Mouse (Mus musculus) layer of hippocampus, postnatal 36 days (tissue): ENCODE measurements around the gene Tent4a. TPM values are rescaled to one million over a fixed set of nuclear protein-coding genes. Genes with fewer than 3 reads are reported as not detected.
"Not testable (repeated sequence)": the region's sequence is repeated elsewhere in the genome, so short reads cannot be mapped to it uniquely, and the experiment has no call there.

Experiments used
- DNase-seq, 2 experiments: peaks; one replicate each; pipeline ENCODE4 v3.0.0; 2022
- total RNA-seq, 2 experiments: library from RNA; stranded (reverse); gene quantifications; 2 replicates each; pipeline ENCODE4 v1.2.3; 2021

The Tent4a gene
- 10 to 100 TPM; 47.0 to 49.1 TPM for total RNA-seq

GRCm38 (mm10) chr13:69534334-69534653, at the start of gene Tent4a:
Gene Tent4a (minus strand): TSS chr13:69534617.
- no peak for DNase-seq

GRCm38 (mm10) chr13:69583591-69583990, 49.2 kb upstream of the Tent4a start:
- DNase-seq, result no peak

- DNase-seq, result no peak
These were observed 48.0 kb upstream of the Tent4a start for GRCm38 (mm10) chr13:69582411-69582810.

GRCm38 (mm10) chr13:69577181-69577834, 42.9 kb upstream of the Tent4a start:
- no peak for DNase-seq

GRCm38 (mm10) chr13:69576676-69577075, 42.3 kb upstream of the Tent4a start:
- DNase-seq, result peak in 1 of 2 experiments; percentile 22

- no peak for DNase-seq
These were observed 38.2 kb upstream of the Tent4a start for GRCm38 (mm10) chr13:69572594-69572993.

GRCm38 (mm10) chr13:69569201-69569600, 34.8 kb upstream of the Tent4a start:
- no peak for DNase-seq

GRCm38 (mm10) chr13:69565401-69565800, 31.0 kb upstream of the Tent4a start:
- DNase-seq, result not testable (repeated sequence)

- DNase-seq, result no peak
These were observed 30.2 kb upstream of the Tent4a start for GRCm38 (mm10) chr13:69564573-69564972.

GRCm38 (mm10) chr13:69563905-69564304, 29.5 kb upstream of the Tent4a start:
- DNase-seq, result no peak

GRCm38 (mm10) chr13:69562654-69563574, 28.5 kb upstream of the Tent4a start:
- no peak for DNase-seq

- no peak for DNase-seq
These were observed 27.6 kb upstream of the Tent4a start for GRCm38 (mm10) chr13:69562004-69562403.

GRCm38 (mm10) chr13:69559291-69559961, 25.0 kb upstream of the Tent4a start:
- DNase-seq, result no peak

GRCm38 (mm10) chr13:69558098-69558660, 23.8 kb upstream of the Tent4a start:
- peak in 1 of 2 experiments; percentile 39 for DNase-seq

- no peak for DNase-seq
These were observed 22.3 kb upstream of the Tent4a start for GRCm38 (mm10) chr13:69556728-69557127.

GRCm38 (mm10) chr13:69555957-69556482, 21.6 kb upstream of the Tent4a start:
- DNase-seq, result no peak

GRCm38 (mm10) chr13:69555045-69555444, 20.6 kb upstream of the Tent4a start:
- DNase-seq, result no peak

- no peak for DNase-seq
These were observed 19.8 kb upstream of the Tent4a start for GRCm38 (mm10) chr13:69554255-69554654.

- no peak for DNase-seq
These were observed 18.6 kb upstream of the Tent4a start for GRCm38 (mm10) chr13:69553024-69553423.

GRCm38 (mm10) chr13:69550831-69551230, 16.4 kb upstream of the Tent4a start:
- no peak for DNase-seq

GRCm38 (mm10) chr13:69549980-69550379, 15.6 kb upstream of the Tent4a start:
- no peak for DNase-seq

- DNase-seq, result no peak
These were observed 13.2 kb upstream of the Tent4a start for GRCm38 (mm10) chr13:69547488-69548180.
